Mouse (Mus musculus): ENCODE data around the gene Gm14391.
"Not testable (repeated sequence)": the region's sequence is repeated elsewhere in the genome, so short reads cannot be mapped to it uniquely, and the experiment has no call there.

The Gm14391 gene

DNA sequence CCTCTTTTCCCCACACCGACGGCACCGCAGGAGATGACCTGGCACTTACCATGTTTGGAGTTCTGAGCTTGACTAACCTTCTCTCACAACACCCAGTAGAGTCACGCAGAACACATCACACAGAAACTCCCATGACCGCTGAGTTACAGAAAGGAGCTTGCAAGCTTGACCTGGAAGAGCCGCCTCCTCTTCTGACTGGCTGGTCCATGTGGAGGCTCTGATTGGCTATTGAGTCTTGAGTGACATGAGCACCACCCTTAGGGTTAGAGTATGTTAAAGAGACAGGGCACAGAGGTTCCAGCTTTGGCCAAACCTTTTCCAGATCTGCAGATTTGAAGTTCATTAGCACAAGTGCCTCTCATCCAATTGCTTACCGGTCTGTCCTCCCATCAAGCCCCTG, at the start of gene Gm14391:
Gene Gm14391 (minus strand): TSS at position 186 of the 400 bp plus-strand sequence.
- not testable (repeated sequence) for DNase-seq (ENCODE audit: low spot score in 2 of 2)

DNA sequence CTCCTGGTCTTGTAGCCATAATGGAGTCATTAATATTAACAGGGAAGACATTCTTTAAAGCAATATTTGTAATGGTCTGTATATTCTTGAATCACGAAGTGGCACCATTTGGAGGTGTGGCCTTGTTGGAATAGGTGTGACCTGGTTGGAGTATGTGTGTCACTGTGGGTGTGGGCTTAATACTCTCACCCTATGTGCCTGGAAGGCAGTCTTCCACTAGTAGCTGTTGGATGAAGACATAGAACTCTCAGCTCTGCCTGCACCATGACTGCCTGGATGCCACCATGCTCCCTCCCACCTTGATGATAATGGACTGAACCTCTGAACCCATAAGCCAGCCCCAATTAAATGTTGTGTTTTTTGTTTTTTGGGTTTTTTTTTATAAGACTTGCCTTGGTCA, 27.7 kb downstream of the Gm14391 start:
- DNase-seq (ENCODE audit: low spot score in 2 of 2), result not testable (repeated sequence)

DNA sequence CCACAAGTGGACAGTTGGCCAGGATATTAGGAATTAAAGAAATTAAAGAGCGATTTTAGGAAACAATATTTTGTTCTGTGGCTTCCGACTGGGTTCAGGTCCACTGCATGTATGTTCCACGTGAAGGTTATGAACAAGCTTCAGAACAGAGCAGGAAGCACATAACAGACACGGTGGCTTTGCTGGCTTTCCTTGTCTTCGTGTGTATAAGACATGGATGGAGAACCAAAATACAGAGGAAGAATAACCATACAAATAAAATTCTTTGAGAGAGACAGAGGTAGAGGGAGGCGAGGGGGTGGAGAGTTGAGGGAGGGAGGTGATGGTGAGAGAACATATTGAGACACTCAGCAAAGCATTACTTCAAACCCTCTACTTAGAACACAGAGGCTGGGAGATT, 30.4 kb downstream of the Gm14391 start:
- DNase-seq (ENCODE audit: low spot score in 2 of 2), result no peak

DNA sequence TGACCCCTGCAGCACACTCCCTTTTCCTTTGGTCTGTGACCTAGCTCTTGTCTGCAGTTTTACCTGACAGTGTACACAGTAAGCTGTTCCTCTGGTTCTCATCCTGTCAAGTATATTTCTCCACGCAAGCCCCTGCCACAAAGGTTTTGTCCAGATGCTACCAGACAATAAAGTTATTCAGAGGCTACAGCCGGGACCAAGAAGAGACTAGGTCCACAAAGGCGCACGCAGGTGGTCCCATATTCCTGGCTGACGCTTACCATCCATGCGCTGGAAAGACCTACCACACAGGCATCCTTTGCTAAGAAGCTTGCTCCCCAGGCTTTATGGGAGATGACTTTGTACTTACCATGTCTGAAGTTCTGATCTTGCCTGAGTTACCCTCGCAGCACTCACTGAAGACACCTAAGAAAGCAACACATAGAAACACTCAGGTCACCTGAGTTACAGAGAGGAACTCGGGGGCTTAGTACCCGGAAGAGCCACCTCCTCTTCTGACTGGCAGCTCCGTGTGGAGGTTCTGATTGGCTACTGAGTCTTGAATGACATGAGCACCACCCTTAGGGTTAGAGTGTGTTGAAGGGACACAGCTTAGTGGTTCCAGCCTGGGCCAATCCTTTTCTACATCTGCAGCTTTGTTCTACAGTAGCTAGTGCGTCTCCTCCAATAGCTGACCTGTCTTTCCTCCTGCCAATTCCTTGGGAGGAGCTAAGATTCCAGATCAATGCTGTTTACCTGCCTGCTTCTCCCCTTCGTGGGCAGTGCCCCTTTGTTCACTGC, 31.1 kb downstream of the Gm14391 start, which contains the start of gene Gm14443:
Gene Gm14443 (minus strand): TSS at position 471 of the 780 bp plus-strand sequence.
- not testable (repeated sequence) for DNase-seq (ENCODE audit: low spot score in 2 of 2)

DNA sequence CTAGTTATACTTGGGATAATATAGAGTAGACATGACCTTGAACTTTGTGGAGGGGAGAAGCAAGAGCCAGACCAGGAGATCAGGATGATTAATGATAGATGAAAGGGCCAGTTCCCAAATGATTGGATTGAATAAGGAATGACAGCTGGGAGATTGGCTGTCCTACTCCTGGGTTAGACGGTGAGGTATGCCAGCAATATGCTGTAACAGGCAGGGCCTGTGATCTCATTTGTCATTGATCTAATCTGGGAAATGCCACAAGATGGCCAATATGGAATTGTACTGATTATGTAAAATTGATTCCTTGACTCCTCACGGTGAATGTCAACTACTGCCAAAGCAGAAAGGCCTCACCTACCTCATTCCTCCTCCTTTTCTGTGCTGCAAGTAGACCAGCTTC, 32.7 kb downstream of the Gm14391 start:
- not testable (repeated sequence) for DNase-seq (ENCODE audit: low spot score in 2 of 2)

DNA sequence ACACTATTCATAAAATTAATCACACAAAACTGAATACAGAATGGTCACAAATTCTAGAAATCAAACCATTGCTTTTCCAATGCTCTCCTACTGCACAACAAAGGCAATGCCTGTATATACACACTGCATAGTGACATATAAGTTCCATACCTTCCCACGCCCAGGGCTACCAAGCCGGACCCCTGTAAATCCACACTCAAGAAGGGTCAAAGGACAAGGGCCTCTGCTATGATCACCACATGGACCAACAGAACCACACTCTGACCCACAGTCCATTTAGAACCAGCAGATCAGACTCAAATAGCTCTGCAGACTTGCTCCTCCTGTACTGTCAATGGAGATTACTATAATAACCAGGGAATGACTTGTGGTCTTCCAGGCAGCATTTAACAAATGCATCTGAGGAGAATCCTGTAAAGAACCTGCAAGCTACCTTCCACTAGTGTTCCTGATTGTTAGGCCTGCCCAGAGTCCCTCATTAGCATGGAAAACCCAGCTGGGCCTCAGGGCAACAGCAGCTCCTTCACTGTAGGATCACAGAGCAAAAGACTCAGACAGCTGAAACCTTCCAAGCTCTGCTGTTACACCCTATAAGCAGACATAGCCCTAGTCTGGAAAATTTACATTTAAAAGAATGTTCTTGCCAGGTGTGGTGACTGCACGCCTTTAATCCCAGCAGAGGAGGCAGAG, 33.7 kb downstream of the Gm14391 start:
- not testable (repeated sequence) for DNase-seq (ENCODE audit: low spot score in 2 of 2)

DNA sequence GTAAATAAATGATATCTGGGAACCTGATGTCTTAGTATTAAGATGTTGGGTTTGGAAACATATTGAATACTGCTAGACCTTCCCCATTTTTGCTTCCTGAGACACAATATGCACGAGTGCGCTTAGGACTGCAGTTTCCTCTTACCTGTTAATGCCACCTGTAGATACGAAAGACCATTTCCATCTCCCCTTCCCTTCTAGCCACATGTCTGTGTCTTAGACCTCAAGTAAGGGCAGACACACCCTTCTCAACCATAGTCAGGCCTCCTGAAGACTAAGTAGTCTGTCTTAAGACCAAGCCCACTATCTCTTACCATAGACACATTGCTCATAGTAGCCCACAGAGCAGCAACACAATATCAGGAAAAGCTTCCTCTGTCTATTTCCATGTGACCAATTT, 34.6 kb downstream of the Gm14391 start:
- no peak for DNase-seq (ENCODE audit: low spot score in 2 of 2)

DNA sequence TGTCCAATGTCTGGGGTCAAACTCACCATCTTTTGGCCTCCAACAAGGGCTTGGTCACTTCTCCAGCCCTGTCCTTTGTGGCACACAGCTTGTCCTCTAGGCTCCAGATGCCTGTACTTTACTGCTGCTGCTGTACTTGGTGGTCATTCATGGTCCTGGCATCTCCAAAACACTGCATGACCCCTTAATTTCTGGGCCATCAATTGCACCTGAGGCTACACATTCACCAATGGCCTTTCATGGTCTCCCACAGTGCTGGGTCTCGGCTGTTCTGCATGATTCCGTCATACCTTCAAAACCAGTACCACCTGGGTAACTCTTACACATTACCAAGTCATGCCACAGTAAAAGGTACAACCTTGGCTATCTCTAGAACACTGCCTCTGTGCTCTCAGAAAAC, 39.8 kb downstream of the Gm14391 start:
- not testable (repeated sequence) for DNase-seq (ENCODE audit: low spot score in 2 of 2)

DNA sequence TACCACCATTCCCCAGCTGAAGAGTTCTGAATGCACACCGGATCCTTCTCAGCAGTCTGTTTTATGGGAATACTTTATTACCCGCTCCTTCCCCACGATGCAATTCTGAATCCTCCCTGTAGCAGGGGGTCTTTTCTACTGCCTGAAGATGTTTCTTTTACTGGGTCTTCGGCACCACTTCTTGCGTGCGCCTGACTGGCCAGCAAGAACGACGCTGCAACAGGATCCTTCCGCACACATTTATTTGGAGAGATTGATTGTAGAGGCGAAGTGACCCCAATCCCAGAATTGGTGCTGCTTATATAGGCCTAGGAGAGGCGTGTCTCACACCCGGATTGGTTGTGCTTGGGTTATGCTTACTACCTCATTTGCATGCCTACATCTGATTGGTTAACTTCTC, 41.6 kb downstream of the Gm14391 start:
- not testable (repeated sequence) for DNase-seq (ENCODE audit: low spot score in 2 of 2)

DNA sequence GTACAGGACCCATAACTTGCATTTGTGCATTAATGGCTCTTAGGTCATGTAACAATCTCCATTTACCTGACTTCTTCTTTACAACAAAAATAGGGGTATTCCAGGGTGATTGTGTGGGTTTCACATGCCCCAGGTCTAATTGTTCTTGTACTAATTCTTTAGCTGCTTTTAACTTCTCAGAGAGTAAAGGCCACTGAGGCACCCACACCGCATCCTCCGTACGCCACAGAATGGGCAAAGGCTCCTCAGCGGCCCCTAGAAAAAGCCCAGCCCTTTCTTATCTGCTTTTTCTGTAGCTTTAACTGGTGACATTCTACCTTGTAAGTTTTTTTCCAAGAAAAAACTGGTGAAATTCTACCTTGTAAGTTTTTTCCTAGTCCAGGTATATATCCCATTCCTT, 45.3 kb downstream of the Gm14391 start:
- DNase-seq (ENCODE audit: low spot score in 2 of 2), result not testable (repeated sequence)

DNA sequence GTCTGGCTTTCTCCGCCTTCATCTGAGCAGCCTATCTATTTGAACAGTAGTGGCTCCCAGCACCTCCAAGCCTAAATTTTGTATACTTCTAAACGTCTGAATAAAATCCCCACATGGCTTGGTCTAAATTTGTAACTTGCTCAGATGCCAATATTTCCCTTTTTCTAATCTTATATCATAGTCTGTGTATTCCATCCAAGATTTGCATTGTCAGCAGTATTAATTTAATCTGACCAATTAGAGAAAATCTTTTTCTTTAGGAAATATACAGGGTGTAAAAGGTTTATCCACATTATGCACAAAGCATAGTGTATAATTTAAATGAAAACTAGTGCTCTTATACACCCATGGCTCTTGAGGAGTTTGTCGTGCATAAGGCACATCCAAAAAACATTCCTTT, 48.1 kb downstream of the Gm14391 start:
- no peak for DNase-seq (ENCODE audit: low spot score in 2 of 2)

DNA sequence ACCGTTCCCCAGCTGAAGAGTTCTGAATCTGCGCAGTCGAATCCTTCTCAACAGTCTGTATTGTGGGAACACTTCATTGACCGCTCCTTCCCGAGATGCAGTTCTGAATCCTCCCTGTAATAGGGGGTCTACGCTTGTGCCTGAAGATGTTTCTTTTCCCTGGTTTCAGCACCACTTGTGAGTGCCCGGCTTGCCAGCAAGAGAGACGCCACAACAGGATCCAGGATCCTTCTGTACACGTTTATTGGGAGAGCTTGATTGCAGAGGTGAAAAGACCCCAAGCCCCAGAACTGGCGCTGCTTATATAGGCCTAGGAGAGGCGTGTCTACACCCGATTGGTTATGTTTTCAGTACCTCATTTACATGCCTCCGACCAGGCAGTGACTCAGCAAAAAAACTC, 50.0 kb downstream of the Gm14391 start:
- DNase-seq (ENCODE audit: low spot score in 2 of 2), result no peak

DNA sequence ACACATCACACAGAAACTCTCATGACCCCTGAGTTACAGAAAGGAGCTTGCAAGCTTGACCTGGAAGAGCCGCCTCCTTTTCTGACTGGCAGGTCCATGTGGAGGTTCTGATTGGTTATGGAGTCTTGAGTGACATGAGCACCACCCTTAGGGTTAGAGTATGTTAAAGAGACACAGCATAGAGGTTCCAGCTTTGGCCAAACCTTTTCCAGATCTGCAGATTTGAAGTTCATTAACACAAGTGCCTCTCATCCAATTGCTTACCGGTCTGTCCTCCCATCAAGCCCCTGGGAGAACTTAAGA, 64.8 kb downstream of the Gm14391 start, which contains the start of gene Gm14399:
Gene Gm14399 (minus strand): TSS at position 20 of the 303 bp plus-strand sequence.
- DNase-seq (ENCODE audit: low spot score in 2 of 2), result not testable (repeated sequence)

DNA sequence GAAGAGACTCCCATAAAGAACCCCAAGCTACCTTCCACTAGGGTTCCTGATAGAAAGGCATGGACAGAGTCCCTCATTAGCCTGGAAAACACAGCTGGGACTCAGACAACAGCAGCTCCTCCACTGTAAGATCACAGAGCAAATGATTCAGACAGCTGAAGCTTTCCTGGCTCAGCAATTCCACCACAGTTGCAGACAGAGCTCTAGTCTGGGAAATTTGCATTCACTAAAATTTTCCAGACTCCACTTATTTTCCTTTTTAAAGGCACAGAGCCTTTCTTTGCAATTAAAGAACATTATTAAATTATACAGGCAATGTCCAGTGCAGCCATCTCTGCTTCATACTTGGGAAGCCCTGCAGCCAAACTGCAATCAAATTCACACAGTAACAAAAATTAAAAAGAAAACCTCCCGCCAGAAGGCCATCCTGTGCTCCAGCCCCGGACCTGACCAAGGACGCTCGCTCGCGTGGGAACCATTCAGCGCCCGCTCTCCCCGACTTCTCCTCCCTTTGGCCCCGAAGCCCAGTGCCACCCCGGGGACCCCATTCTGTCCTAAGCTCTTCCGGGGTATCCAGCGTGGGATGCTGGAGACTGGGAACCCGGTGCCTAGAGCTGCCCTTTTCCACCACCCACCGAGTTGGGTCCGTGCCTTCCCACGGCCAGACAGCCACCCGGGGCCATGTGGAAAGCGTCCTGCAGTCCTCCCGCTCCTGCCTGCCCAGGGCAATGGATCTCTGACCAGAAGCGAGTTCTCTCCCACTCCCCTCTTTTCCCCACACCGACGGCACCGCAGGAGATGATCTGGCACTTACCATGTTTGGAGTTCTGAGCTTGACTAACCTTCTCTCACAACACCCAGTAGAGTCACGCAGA, 65.4 kb downstream of the Gm14391 start:
- not testable (repeated sequence) for DNase-seq (ENCODE audit: low spot score in 2 of 2)

Data from natural killer cell, adult 2 months (primary cell).